Mouse (Mus musculus): ENCODE measurements around the gene Lrrc27. TPM values are rescaled to one million over a fixed set of nuclear protein-coding genes. Genes with fewer than 3 reads are reported as not detected.

The Lrrc27 gene
- polyA plus RNA-seq, 1 experiment = 8.3 TPM

- DNase-seq (ENCODE audit: low read depth) = no peak
- TF ChIP-seq POLR2A (IDR thresholded peaks at IDR 0.05; ENCODE audit: borderline replicate concordance, extremely low read depth, insufficient read depth, insufficient read length, poor library complexity, severe bottlenecking) = no peak
- no peak for TF ChIP-seq CTCF (IDR thresholded peaks at IDR 0.05; ENCODE audit: borderline replicate concordance, extremely low read depth, insufficient read depth, insufficient read length)
Measured at GRCm38 (mm10) chr7:139224725-139225124, 11.9 kb downstream of the Lrrc27 start.

DNA sequence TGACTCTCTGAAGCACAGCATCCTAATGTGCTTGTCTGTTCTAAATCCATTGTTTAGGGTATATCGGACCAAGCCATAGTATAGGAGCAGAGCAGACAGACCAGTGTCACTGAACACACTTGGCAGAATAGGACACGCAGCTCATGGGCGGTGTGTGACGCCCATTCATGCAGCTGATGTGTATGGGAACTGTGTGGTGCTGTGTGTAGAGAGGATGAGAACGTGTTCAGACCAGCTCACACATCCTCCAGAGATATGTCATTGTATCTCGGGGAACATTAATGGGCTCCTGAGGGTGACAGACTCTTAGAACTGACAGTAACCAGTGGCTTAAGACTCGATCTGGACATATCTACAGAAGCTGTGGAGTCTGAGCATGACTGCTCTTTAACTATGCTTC is 13.6 kb downstream of the Lrrc27 start:
- DNase-seq (ENCODE audit: low read depth) = no peak
- no peak for TF ChIP-seq CTCF (IDR thresholded peaks at IDR 0.05; ENCODE audit: borderline replicate concordance, extremely low read depth, insufficient read depth, insufficient read length)
- TF ChIP-seq POLR2A (IDR thresholded peaks at IDR 0.05; ENCODE audit: borderline replicate concordance, extremely low read depth, insufficient read depth, insufficient read length, poor library complexity, severe bottlenecking) = no peak

DNA sequence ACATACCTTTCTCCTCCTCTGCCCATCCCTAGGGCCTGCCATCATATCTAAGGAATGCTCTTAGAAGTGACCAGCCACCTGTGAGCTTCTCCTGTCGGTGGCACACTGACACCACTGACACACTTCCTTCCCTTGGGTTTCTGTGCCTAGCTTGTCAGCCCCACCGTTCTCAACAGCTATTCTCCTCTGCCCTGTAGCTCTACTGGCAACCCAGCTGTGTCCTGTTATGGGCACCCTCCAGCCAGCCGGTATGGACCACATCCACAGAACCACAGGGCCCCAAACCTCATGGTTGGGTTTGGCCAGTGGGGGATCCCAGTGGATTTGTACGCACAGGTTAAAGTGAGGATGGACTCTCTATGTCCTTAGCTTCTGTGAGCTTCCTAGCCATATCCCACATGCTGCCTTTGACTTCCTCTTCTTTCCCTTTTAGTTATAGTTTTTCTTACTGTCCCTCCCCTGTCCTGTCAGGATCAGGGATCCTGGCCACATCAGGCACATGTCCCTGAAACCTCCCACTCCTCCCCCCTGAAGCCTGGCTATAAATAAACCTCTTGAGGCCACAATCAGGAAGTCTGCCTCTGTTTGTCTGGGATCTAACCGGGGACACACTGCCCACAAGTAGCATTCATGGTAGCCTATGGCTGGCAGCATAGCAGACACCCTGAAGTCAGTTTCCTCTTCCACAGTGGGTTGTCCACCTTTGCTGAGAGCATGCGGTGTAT is 15.8 kb downstream of the Lrrc27 start:
- no peak for DNase-seq (ENCODE audit: low read depth)
- no peak for TF ChIP-seq POLR2A (IDR thresholded peaks at IDR 0.05; ENCODE audit: borderline replicate concordance, extremely low read depth, insufficient read depth, insufficient read length, poor library complexity, severe bottlenecking)
- TF ChIP-seq CTCF (IDR thresholded peaks at IDR 0.05; ENCODE audit: borderline replicate concordance, extremely low read depth, insufficient read depth, insufficient read length) = no peak

DNA sequence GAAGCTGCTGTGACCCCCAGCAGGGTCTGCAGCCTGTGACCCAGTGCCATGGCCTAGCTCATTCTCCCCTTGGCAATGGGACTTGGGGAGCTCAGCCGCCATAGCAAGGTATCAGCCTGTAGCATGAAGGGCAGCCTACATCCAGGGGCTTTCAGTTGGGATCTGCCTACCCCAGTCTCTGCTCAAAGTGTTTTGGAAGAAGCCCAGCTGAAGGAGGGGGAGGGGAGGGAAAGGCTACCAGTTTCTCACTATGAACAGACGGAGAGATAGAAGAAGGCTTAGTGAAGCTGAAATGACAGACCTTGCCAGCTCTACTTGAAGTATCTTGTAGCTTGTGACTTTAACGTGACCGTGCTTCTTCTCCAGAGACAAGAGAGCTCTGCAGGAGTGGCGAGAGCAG is 17.0 kb downstream of the Lrrc27 start:
- peak; percentile 14 for DNase-seq (ENCODE audit: low read depth)
- no peak for TF ChIP-seq POLR2A (IDR thresholded peaks at IDR 0.05; ENCODE audit: borderline replicate concordance, extremely low read depth, insufficient read depth, insufficient read length, poor library complexity, severe bottlenecking)
- no peak for TF ChIP-seq CTCF (IDR thresholded peaks at IDR 0.05; ENCODE audit: borderline replicate concordance, extremely low read depth, insufficient read depth, insufficient read length)

DNA sequence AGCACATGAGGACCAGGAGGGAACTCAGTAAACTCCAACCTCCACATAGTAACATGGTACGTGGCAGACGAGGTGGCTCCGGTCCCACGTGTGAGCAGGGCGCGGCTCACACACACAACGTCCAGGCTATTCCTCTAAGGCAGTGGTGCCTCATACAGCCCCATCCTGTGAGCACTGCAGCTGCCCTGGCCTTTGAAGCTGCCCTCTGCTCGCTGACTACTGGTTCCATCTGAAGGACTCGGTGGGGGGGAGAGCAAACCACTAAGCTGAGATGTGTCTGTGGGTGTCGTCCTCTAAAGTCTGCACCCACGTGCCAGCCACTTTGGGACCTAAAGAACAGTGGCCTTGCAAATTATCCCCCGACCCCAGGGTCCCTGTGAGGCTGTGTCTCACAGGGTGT is 17.5 kb downstream of the Lrrc27 start:
- no peak for DNase-seq (ENCODE audit: low read depth)
- TF ChIP-seq CTCF (IDR thresholded peaks at IDR 0.05; ENCODE audit: borderline replicate concordance, extremely low read depth, insufficient read depth, insufficient read length) (no peak), POLR2A (IDR thresholded peaks at IDR 0.05; ENCODE audit: borderline replicate concordance, extremely low read depth, insufficient read depth, insufficient read length, poor library complexity, severe bottlenecking) (no peak)

- DNase-seq (ENCODE audit: low read depth) = peak; percentile 90
- peak; percentile 96 for TF ChIP-seq CTCF (IDR thresholded peaks at IDR 0.05; ENCODE audit: borderline replicate concordance, extremely low read depth, insufficient read depth, insufficient read length)
- no peak for TF ChIP-seq POLR2A (IDR thresholded peaks at IDR 0.05; ENCODE audit: borderline replicate concordance, extremely low read depth, insufficient read depth, insufficient read length, poor library complexity, severe bottlenecking)
Measured at GRCm38 (mm10) chr7:139233714-139234113, 20.9 kb downstream of the Lrrc27 start.

- TF ChIP-seq POLR2A (IDR thresholded peaks at IDR 0.05; ENCODE audit: borderline replicate concordance, extremely low read depth, insufficient read depth, insufficient read length, poor library complexity, severe bottlenecking) (no peak), CTCF (IDR thresholded peaks at IDR 0.05; ENCODE audit: borderline replicate concordance, extremely low read depth, insufficient read depth, insufficient read length) (peak; percentile 36; the same call in 1 of the 2 replicates)
- DNase-seq (ENCODE audit: low read depth) = peak; percentile 65
Measured at GRCm38 (mm10) chr7:139234426-139235188, 21.8 kb downstream of the Lrrc27 start.

DNA sequence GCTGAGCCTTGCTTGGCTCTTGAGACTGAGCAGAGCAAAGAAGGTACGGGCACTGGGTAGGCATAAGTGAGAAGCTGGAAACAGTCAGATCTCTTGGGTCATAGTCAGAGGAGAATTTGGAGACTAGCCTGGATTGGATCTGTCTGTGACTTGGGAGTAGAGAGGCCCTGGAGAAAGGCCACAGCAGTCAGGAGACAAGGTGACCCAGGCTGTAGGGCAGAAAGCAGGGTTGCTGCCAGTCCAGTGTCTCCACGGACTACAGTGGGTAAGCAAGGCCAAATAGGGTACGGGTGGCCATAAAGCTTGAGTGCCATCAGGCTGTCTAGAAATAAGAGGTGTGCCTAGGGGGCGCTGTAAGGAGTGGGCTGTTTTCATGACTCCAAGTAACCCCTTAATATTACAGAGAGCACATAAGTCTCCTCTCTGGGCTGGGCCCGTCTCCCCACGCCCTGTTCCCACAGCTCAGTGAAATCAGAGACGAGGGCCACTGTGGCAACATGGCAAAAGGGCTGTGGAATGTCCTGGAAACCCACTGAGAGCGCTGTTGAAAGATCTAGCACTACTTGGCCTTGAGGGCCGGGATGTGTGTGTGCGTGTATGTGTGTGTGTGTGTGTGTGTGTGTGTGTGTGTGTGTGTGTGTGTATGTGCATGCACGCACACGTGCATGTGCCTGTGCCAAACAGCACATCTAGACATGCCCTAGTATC is 23.0 kb downstream of the Lrrc27 start:
- no peak for DNase-seq (ENCODE audit: low read depth)
- TF ChIP-seq CTCF (IDR thresholded peaks at IDR 0.05; ENCODE audit: borderline replicate concordance, extremely low read depth, insufficient read depth, insufficient read length) = no peak
- TF ChIP-seq POLR2A (IDR thresholded peaks at IDR 0.05; ENCODE audit: borderline replicate concordance, extremely low read depth, insufficient read depth, insufficient read length, poor library complexity, severe bottlenecking) = no peak

- TF ChIP-seq POLR2A (IDR thresholded peaks at IDR 0.05; ENCODE audit: borderline replicate concordance, extremely low read depth, insufficient read depth, insufficient read length, poor library complexity, severe bottlenecking) = no peak
- no peak for TF ChIP-seq CTCF (IDR thresholded peaks at IDR 0.05; ENCODE audit: borderline replicate concordance, extremely low read depth, insufficient read depth, insufficient read length)
- DNase-seq (ENCODE audit: low read depth) = no peak
Measured at GRCm38 (mm10) chr7:139239432-139239831, 26.6 kb downstream of the Lrrc27 start.

GRCm38 (mm10) chr7:139246086-139246485 is 33.3 kb downstream of the Lrrc27 start:
- DNase-seq (ENCODE audit: low read depth) = no peak
- TF ChIP-seq CTCF (IDR thresholded peaks at IDR 0.05; ENCODE audit: borderline replicate concordance, extremely low read depth, insufficient read depth, insufficient read length) = no peak
- no peak for TF ChIP-seq POLR2A (IDR thresholded peaks at IDR 0.05; ENCODE audit: borderline replicate concordance, extremely low read depth, insufficient read depth, insufficient read length, poor library complexity, severe bottlenecking)
